Mouse (Mus musculus) embryonic fibroblast, embryonic 13.5 days (primary cell): ENCODE measurements around the gene Spata31d1d.
"Not testable (repeated sequence)": the region's sequence is repeated elsewhere in the genome, so short reads cannot be mapped to it uniquely, and the experiment has no call there.

Experiments
- CTCF ChIP-seq: IDR thresholded peaks from 2 replicates; pipeline ENCODE4 v1.5.1; 2011; ENCODE audit warnings: mild to moderate bottlenecking, control low read depth, low read length, moderate library complexity, borderline replicate concordance; ENCODE audit not compliant: insufficient read depth
- POLR2A ChIP-seq: IDR thresholded peaks from 2 replicates; pipeline ENCODE4 v1.6.1; 2011; ENCODE audit warnings: low read depth, mild to moderate bottlenecking, control low read depth, low read length, moderate library complexity

GRCm38 (mm10) chr13:59734347-59734746 lies 2.8 kb upstream of the Spata31d1d start:
- not testable (repeated sequence) for TF ChIP-seq POLR2A, CTCF
